Mouse (Mus musculus): ENCODE data around the gene Plk1.

Gene Plk1

GRCm38 (mm10) chr7:122193919-122194318 lies 34.7 kb downstream of the Plk1 start:
- no peak for DNase-seq (ENCODE audit: low spot score in 2 of 2)

DNA sequence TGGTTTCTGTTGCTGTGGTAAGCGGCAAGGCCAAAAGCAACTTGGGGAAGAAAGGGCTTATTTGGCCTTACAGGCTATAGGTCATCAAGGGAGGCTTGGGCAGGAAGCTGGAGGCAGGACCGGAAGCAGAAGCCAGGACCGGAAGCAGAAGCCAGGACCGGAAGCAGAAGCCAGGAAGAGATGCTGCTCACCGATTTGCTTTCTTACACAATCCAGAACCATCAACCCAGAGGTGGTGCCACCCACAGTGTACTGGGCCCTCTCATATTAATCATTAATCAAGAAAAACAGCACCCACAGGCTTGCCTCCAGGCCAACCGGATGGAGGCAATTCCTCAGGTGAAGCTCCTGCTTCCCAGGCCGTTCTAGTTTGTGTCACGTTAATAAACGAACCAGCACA lies 37.5 kb downstream of the Plk1 start:
- DNase-seq (ENCODE audit: low spot score in 2 of 2): no peak

DNA sequence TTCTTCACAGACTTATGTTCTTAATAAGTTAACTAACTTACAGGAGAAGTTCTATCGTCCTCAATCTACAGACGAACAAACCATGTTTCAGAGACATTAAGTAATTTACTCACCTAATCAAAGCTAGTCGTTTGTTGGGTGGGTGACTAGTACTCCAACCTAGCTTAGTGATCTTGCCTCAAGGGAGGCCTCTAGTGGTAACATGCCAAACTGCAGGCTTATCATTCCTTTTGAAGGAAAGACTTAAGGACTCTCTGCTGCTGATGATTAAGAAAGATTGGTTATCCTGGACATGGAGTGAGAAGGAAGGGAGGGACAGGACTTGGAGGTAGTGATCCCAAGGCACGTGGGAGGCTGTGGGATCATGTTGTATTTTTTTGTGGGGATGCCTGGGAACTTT lies 38.1 kb downstream of the Plk1 start:
- peak; percentile 23 to 55 for DNase-seq (ENCODE audit: low spot score in 2 of 2)

DNA sequence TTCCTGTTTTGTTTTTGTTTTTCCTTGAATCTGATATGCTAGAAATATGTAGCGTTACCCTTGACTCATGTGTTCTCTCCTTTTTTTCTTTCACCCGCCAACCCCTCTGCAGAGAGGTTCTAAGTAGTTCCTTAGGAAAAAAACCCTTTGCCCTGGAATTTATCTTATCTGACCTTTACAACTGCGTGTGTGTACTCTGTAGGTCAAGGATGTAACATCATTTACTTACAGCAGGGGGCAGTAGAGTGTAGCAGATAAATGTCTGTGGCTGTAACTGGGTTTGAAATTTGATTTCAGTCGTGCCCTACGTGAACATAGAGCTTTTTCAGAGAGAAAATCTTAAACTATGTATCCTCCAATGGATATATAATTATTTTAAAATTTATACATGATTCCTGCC lies 40.1 kb downstream of the Plk1 start:
- DNase-seq (ENCODE audit: low spot score in 2 of 2): peak; percentile 9 to 13

DNA sequence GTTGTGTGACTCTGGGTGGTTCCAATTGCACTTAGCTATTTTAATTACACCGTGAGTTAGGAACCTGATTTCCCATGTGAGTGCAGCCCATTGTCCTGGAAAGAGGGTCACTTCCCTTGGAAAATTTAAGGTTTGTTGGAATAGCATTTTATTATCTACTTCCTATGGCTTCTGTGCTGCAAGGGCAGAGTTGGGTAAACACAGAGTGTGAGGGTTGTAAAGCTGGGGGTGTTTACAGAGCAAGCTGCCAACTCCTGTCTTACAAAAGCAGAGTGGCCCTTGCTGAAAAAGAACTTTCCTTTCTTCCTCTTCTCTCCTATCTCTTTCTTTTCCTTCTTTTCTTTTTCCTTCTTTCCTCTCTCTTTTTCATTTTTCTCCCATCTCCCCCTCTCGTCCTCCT lies 44.7 kb downstream of the Plk1 start:
- no peak for DNase-seq (ENCODE audit: low spot score in 2 of 2)

DNA sequence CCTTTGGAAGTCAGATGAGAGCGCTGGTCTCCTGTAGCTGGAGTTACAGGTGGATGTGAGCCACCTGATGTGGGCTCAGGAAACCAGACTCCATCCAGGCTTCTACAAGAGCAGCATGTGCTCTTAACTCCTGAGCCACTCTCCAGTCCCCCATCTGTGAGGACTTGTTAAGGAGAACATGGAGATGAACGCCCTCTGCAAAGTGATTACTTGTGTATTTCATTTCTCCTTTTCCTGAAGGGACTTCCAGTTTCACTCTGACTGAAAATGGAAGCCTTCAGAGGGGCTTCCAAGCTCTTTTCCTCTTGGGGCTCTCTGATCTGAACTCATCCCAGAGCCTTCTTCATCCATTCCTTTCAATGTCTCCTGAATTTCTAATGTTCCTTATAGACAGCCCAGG lies 46.9 kb downstream of the Plk1 start:
- DNase-seq (ENCODE audit: low spot score in 2 of 2): no peak

- no peak for DNase-seq (ENCODE audit: low spot score in 2 of 2)
Measured at GRCm38 (mm10) chr7:122208276-122209021, 49.2 kb downstream of the Plk1 start.

- DNase-seq (ENCODE audit: low spot score in 2 of 2): no peak
Measured at GRCm38 (mm10) chr7:122219315-122219801, 60.1 kb downstream of the Plk1 start, which contains the start of gene Chp2. Gene Chp2, plus strand, starts transcription at chr7:122219496.
